Mouse (Mus musculus) left cerebral cortex, adult 8-10 months (tissue): ENCODE data around the gene Ank3. TPM values are rescaled to one million over a fixed set of nuclear protein-coding genes. Genes with fewer than 3 reads are reported as not detected.

Experiments
- DNase-seq, 2 experiments: peaks; one replicate each; pipeline ENCODE4 v3.0.0; 2022; ENCODE audit warnings: low spot score in 2 of 2
- total RNA-seq, 4 experiments: library from RNA; stranded (reverse); gene quantifications; 2 replicates each; pipeline ENCODE4 v1.2.4; 2022

Gene Ank3
- total RNA-seq, 4 experiments from 2014 or later = 419 to 552 (median 475) TPM

DNA sequence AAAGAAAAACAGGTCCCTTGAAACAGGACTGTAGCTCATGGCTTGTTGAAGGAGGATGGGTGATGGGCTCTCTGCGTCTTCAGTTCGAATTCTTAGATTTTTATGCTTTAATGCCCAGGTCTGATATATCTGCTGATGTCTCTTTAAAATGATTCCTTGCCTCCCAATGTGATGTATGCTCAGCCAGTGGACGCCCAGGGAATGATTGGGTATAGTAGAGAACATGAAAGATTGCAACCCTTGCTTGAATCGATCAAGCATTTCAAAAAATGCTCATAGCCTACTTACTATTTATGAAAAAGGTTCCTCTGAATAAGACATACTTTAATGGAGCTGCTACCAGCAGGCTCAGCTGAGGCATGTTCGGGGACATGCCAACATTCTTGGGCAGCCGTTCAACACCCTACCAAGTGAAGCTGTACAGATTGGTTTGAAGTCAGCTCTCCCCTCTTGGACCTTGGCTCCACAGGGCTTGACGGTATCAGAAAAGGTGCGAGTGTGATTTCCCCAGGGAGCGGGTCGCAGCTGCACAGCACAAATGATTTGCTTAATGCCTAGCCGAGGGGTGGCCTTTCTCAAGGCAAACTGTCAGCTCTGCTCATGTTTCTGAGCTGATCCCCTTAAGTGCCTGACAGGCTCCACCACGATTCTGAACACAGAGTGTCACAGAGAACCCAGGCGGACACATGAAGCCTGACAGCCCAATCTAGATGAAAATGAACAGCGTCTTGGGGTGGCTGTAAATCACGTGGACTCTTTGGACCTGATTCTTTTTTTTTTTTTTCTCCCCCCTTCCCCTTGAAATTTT is 136.8 kb downstream of the Ank3 start:
- DNase-seq = peak in 1 of 2 experiments; percentile 39

DNA sequence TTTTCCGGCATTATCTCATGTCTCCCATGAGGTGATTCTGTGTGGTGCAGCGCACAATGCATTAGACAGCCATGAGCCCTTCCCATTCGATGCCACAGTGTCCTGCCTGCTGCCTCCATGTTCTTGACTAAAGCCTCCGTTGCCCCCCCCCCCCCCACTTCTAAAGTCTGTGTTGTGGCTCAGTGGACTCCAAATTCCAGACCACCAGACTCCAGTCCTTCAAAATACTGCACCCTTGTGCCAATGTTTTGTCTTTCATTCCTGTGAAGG is 137.3 kb downstream of the Ank3 start:
- no peak for DNase-seq

DNA sequence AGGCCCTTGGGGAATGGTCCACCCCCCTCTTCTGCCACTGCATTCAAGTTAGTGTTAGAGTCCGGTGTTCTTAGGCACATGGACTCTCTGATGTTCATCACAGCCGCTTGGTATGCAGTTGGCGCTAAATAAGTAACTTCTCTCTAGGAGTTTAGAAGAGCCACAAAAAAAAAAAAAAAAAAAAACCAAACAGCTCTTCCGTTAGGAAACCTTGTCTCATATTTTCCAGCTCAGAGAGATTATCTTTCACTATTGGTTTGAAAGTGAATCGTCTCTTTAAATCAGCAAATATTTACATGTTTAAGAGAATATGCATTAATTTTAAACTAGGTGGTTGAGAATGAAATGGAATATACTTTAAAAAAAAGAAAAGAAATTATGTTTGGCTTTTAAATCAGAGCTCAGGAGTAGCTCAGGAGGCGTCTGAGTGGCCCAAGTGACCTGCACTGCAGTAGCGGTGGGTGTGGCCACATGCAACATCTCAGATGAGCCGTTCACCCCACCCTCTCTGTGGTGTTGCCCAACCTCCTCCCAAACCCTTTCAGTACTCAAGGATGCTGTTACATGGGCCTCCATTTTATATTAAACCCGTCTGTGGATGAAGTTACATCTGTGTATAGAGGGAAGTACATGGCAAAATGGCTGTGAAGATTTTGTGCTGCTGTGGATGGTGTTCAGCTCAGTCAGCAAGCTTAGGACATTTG is 138.0 kb downstream of the Ank3 start:
- DNase-seq = no peak

DNA sequence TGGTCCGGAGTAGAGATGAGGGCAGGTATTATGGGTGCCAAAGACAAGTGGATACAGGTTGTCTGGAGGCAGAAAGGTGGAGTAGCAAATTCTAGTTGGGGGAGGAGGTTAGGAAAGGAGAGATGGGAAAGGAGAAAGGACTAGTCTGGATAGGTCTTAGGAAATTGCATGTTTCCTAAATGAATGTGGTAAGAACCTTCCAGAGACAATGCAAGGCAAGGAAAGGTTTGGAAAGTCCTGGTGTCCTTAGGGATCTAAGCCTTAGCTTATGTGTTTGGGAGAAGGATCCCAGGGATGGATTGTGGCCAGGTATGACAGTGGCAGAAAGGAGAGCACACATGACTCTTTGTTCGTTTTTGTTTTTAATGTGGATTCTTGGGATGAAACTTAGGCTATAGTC is 139.7 kb downstream of the Ank3 start:
- DNase-seq = no peak

DNA sequence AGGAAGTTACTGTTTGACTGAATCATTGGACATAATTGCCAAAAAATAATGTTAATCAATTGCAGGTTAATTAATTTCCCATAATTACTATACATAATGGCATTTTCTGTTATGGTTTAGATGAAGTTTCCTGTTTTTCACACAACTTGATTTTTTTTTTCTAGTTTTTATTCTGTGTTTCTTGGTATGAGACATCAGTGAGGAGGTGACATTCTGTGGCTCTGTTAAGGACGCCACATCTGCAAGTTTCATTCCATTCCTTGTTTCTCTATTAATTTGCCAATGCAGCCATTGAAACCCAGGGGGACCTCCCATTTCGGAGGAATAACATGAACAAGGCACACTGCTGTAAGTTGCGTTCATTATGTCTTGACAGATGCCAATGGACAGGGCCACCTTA is 143.9 kb downstream of the Ank3 start:
- no peak for DNase-seq

DNA sequence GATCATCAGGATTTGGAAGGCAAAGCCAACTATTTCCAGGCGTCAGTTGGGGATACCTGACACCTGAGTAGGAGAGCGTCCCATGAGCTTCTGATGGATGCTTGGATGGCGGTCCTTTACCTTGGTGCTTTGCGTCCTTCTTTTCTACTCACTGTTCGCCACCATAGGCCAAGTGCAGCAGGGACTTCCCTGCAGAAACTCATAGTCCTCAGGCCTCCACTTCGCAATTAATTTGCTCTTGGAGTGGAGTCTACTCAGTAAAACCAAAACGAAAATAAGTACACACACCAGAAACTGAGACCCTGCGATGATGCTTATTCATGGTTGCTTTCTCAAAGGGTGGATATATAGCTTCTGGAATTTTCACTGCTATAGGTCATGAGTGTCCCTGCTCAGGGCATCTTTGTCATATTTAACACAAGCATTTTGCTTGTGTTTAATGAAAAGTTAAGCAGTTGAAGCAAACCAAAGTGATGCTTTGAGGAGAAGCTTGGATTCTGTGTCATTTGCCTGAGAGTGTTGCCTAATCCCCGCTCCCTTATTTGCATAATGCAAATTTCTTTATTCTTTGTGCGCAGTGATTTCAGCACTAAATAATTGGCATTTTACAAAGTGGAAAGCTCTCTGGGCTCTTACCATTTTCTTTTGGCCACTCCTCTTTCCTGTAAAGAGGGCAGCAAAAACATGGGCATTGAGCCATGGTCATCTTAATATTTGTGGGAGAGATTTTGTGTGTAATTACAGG is 145.5 kb downstream of the Ank3 start:
- no peak for DNase-seq

DNA sequence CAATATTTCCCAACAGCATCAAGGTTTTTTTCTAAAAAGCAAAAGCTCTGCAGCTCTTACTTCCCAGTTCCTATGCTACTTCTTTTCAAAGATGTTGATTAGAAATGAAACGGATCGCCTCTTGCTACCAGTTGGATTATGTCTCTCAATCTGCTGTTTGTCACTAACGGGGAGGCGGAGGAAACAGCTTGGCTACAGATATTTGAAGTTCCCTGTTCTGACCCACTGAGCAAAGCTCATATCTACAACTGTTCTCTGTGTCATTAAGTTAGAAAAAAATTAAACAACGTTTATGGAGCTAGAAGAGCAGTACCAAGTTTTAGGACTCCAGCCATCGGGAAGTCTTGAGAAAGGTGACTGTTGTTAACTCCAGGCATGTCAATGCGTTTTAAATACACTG is 146.1 kb downstream of the Ank3 start:
- DNase-seq = no peak

DNA sequence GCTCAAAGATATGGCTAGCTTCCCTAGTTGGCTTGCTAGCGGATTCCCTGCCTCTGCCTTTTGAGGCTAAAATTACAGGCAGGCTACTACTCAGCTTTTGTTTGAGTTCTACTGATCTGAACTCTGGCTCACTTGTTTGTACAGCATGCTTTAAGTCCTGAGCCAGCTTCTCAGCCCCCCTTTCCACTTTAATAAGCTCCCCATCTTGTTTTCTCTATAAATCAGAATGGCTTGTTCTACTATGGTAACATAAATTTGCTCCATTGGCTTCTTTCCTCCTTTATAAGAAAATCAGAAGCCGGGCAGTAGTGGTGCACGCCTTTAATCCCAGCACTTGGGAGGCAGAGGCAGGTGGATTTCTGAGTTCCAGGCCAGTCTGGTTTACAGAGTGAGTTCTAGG is 147.4 kb downstream of the Ank3 start:
- DNase-seq = no peak

DNA sequence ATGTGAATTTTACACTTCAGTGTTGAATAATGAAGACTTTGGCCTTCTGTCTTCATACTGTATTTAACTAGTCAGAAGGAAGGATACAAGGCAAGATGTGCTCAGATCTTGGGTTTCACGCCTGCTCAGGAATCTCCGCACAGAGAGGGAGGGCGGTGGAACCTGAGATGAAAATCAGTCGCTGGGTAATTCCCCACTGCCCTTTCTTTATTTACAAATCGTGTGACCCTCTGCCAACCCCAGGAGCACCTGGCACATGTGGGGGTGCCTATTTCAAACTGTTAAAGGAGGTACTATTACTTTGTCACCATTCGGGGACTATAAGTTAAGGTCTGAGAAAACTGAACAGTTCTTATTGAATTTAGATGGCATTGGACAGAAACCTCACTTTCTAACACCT is 148.1 kb downstream of the Ank3 start:
- DNase-seq = no peak

DNA sequence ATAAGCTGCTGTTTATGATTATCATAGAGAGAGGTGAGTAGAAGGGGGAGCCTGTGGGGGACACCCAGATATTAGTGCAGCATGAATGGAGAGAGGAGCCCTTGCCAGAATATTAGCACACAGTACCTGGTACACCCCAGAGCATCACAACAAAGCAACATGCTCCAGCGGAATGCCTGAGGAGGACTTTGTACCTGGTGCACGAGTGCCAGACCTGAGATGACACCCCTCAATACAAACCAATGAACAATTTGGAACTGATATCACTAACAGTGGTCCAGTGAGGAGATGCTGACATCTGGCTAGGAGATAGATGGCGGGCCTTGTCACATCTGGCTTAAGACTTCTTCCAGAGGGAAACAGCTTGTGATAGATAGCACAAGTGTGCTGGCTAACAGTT is 150.2 kb downstream of the Ank3 start:
- no peak for DNase-seq

DNA sequence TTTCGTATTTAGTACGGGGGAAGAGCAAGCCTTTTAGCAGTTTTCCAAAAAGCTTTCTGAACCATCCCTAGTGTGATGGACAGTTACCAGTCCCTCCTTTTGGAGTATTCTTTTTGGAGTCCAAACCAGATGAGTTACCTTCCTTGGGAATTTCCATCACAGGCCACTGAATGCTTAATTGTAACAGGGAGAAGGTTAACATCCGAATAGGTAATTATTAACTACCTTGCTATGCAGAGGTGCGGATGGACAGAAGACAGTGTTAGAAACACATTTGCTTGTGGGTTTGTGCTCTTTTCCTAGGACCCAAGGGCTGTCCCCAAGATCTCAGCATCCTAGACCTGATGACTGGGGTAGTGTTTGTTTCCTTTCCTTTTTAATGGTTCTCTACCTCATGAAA is 150.6 kb downstream of the Ank3 start:
- DNase-seq = no peak

DNA sequence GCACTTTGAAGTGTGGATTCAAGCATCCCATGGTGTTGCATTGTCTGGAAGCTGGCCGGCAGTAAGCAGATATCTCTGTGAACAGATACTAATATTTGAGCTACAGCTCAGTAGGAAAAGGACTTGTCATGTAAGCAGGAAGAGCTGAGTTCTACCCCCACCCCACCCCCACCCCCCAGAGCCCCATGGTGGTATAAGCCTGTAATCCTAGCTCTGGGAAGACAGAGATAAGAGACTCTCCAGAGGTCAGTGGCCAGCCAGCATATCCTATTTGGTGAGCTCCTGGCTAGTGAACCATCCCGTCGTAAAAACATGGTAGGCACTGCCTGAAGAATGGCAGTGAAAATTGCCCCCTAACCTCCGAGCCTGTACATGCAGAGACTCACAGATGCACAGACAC is 152.3 kb downstream of the Ank3 start:
- no peak for DNase-seq

DNA sequence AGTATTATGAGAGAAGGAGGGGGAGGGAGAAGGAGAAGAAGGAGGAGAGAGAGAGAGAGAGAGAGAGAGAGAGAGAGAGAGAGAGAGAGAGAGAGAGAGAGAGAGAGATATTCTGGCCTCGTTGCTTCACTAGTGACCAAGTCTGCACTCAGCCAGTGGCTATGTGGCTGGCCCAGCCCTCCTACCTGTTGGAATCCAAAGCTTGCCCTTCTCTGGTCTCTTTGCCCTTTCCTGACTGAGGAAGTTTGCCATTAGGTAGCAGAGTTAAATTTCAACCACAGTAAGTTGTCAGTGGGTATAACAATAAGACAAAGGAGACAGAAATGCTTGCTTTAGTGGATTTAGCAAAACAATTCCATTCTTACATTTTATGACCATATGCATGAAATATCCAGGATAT is 154.5 kb downstream of the Ank3 start:
- no peak for DNase-seq

DNA sequence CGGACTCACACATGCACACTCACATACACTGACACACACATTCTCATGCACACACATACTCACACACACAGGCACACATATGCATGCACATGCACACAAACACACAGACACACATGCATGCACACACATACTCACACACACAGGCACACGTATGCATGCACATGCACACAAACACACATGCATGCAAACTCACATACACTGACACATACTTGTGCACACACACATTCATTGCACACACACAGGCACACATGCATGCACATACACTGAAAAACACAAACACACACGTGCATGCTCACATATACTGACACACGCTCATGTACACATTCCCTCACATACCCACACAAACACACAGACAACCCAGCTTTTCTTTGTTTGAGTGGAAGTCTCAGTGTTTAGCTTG is 157.0 kb downstream of the Ank3 start:
- no peak for DNase-seq

DNA sequence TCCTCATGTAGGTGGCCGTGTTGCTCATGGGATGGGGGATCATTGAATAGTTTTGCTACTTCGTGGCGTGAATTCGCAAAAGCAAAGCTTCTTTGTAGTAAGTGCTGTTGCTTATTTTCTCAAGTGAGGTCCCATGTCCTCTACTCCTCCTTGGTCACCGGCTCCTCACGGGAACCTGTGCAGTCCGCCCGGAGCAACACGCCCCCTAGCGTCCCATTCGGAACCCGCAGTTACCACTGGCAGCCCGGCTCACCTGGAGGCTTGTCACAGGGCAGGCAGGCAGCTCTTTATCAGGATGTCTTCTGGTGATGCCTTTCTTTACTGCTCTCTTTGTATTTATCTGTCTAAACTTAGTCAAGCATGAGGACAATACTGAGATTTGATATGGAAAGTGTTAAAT is 157.7 kb downstream of the Ank3 start:
- peak in 1 of 2 experiments; percentile 55 for DNase-seq

DNA sequence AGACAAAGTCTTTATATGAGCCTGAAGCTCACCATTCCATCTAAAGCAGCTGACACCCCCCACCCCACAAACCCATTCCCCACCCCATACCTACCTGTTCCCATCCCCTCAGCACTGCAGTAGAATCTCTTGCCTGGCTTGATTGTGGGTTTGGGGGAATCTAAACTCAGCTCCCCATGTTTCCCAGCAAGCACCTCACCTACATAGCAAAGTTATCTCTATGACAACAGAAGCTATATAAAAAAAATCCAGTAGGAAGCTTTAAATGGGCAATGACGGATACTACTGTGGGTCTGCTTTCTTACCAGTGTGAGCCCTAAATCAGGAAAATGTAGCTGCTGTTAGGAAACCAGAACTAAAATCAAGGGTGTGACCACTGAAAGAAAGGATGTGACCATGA is 161.7 kb downstream of the Ank3 start:
- DNase-seq = no peak

DNA sequence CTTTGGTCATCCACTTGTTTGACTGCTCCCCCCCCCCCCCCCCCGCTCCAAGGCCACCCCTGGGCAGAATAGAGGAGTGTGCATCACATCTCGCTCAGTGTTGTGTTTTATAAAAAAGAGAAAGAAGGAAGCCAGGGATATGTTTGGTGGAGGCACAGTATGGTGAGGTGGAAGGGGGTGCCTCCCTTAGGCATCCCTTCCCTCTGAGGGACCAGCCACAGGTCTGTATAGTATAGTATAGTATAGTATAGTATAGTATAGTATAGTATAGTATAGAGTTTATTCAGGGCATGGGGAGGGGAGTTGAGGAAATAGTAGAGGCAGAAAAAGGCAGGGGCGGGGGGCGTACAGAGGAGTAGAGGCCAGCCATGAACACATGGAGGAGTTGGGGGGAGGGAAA is 164.4 kb downstream of the Ank3 start:
- no peak for DNase-seq

DNA sequence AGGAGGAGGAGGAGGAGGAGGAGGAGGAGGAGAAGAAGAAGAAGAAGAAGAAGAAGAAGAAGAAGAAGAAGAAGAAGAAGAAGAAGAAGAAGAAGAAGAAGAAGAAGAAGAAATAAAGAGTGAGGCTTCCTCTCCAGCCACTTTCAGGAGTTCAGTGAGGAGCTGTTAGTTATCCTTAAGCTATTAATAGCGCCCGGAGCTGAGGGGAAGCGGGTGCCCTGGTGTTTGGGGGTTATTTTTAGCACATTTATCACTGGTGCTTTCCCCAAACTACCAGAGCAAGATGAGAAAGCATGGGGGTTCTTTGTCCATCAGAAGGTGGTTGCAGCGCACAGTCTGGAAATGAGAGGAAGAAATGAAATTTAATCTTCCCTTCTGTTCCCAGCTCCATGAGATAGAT is 166.5 kb downstream of the Ank3 start:
- no peak for DNase-seq

DNA sequence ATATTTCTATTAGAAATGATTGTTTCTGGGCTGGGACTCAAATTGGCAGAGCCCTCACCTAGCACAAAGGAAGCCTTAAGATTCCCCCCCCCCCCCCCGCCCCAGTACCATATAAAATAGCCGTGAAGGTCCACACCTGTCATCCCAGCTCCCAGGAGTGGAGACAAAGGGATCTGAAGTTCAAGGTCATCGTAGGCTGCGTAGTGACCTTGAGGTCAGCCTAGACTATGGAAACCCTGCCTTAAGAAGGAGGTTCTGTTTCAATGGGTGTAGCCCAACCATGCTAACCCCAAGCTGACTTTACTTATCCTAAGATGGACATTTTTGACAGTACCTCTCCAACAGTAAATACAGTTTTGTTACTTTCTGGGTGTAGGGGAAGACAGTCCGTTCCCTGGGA is 170.4 kb downstream of the Ank3 start:
- DNase-seq = no peak

DNA sequence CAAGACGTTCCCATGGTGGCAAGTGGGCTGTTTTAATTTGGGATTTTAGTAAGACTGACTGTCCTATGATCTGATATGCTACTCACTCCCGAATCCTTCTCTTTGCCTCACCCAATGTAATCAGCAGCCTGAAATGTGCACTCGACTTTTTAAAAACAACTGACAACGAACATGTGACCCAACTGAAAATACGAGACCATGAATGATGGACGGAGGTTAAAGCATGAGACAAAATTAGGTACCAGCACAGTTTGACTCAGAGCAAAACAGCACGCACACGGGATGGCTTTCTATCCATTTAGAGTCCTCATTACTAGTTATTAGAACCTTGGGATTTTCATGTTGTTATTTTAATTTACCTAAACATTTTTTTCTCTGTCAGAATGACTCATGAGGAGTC is 171.2 kb downstream of the Ank3 start:
- no peak for DNase-seq

DNA sequence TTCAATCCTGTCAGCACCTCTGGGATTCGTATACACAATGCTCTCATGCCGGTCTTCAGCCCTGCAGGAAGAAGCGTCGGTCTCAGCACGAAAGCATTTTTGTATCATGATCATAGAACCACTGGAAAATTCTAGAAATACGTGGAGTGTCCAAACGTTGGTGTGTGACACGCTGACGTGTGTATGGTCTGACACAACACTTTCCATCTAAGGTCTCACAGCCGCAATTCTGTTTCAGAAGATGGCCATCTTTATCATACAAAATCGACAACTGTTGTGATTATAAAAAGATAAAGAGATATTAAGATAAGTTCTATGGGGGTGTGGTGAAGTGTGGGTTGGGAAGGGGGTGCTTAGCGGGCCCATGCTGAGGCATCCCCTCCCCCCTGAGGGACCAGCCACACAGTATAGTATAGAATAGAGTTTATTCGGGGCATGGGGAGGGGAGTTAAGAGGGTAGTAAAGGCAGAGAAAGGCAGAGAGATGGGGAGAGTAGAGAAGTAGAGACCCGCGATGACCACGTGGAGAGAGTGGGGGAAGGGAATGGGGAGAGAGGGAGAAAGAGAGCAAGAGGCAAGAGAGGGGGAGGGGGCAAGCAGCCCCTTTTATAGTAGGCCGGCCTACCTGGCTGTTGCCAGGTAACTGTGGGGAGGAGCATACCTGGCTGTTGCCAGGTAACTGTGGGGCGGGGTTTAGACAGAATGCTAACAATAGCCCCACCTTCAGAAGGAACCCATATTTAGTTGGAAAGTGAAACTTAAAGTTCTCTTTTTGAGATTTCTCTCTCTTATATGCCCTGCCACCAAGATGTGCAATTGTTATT is 172.1 kb downstream of the Ank3 start:
- DNase-seq = no peak

DNA sequence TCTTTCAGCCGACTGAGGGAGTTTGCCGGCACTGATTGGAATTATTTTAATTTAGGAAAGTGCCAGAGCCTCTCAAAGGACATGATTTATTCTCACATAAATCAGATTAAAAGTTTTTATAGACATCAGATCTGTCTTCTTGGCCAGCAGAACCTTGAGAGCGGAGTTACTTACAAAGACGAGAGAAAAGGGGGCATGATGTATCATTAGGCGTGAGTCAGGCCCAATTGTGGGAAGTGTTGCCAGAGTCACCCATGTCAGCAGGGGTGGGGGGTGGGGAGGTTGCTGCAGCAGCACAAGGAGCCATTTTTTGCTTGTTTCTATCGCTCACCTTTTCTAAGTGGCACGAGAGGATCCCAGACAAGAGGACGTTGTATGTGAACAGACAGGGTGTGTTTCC is 172.8 kb downstream of the Ank3 start:
- DNase-seq = no peak
